Mouse (Mus musculus) midbrain, embryonic 16.5 days (tissue): ENCODE data around the gene Plekhh1. TPM values are rescaled to one million over a fixed set of nuclear protein-coding genes. Genes with fewer than 3 reads are reported as not detected.

Experiments used
- ATAC-seq: fragments of 200-750 bp; cut with Nextera tagmentation; 2 replicates; pipeline ENCODE4 v1.8.0; 2017; ENCODE audit warnings: moderate TSS enrichment
- H3K27ac ChIP-seq: fragments of 300-500 bp; sonication (generic); 2 replicates; pipeline ENCODE4 v1.5.1; 2014; ENCODE audit warnings: mild to moderate bottlenecking, low read length, mixed read lengths
- H3K27me3 ChIP-seq: fragments of 300-500 bp; sonication (generic); 2 replicates; pipeline ENCODE4 v1.6.1; 2014; ENCODE audit warnings: low read depth, low read length, mixed read lengths; ENCODE audit not compliant: control insufficient read depth, insufficient read depth
- H3K36me3 ChIP-seq: fragments of 300-500 bp; sonication (generic); 2 replicates; pipeline ENCODE4 v1.6.1; 2014; ENCODE audit warnings: mild to moderate bottlenecking, low read length, moderate library complexity, mixed read lengths; ENCODE audit not compliant: control insufficient read depth, insufficient read depth
- H3K4me1 ChIP-seq: fragments of 300-500 bp; sonication (generic); 2 replicates; pipeline ENCODE4 v1.6.1; 2014; ENCODE audit warnings: mild to moderate bottlenecking, low read length, mixed read lengths; ENCODE audit not compliant: control insufficient read depth, insufficient read depth
- H3K4me2 ChIP-seq: fragments of 300-500 bp; sonication (generic); 2 replicates; pipeline ENCODE4 v1.6.1; 2014; ENCODE audit warnings: mild to moderate bottlenecking, low read length, mixed read lengths
- H3K4me3 ChIP-seq: fragments of 300-500 bp; sonication (generic); 2 replicates; pipeline ENCODE4 v1.5.1; 2014; ENCODE audit warnings: low read depth, mild to moderate bottlenecking, low read length, moderate library complexity, mixed read lengths
- H3K9ac ChIP-seq: fragments of 300-500 bp; sonication (generic); 2 replicates; pipeline ENCODE4 v1.6.1; 2014; ENCODE audit warnings: low read depth, low read length, mixed read lengths
- H3K9me3 ChIP-seq: fragments of 300-500 bp; sonication (generic); replicated peaks from 2 replicates; pipeline ENCODE4 v1.6.1; 2014; ENCODE audit warnings: mild to moderate bottlenecking, low read length, mixed read lengths; ENCODE audit not compliant: control insufficient read depth, poor library complexity, severe bottlenecking
- WGBS: fragments of 180-500 bp; shearing (Covaris S2); extraction: QIAGEN DNeasy Blood & Tissue Kit; methylation state at CpG from one replicate; pipeline ENCODE4 v1.1.7; 2014; 5-methylcytosine and 5-hydroxymethylcytosine counted together
- polyA plus RNA-seq: library from polyadenylated mRNA; unstranded; fragments of >200 nt; fragmentation: Nextera tagmentation; extraction: Ambion mirVana; gene quantifications from 2 replicates; pipeline ENCODE4 v1.2.1, GENCODE M21; 2015

Plekhh1 gene
- polyA plus RNA-seq, 1 experiment from 2014 or later: 2.0 TPM

DNA sequence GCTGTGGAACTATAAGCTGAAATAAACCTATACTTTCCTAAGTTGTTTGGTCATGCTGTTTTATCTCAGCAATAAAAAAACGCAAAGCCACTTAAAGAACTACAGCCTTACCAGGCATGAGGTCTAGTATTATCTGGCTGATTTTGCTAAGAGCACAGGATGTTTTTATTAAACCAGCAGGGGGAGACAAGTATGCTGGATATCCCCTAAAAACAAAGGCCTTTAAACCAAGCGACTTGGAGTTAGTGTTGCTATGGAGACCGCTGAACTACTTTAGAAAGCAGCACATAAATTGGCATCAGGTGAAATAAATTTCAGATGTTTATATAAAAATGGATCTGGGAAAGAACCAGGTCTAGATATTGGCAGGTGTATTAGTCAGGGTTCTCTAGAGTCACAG, 93.9 kb downstream of the Plekhh1 start:
- Histone ChIP-seq H3K27ac (no peak overlapping the region), H3K27me3 (no peaks in the 10 kb centered on the region), H3K4me3 (no peak overlapping the region), H3K4me2 (no peak overlapping the region), H3K36me3 (no peaks in the 10 kb centered on the region), H3K9ac (no peak overlapping the region), H3K9me3 (no peaks in the 10 kb centered on the region), H3K4me1 (no peaks in the 10 kb centered on the region)
- WGBS: 31% methylated on average over 3 of the region's 3 CpGs
- ATAC-seq: peak; percentile 56

DNA sequence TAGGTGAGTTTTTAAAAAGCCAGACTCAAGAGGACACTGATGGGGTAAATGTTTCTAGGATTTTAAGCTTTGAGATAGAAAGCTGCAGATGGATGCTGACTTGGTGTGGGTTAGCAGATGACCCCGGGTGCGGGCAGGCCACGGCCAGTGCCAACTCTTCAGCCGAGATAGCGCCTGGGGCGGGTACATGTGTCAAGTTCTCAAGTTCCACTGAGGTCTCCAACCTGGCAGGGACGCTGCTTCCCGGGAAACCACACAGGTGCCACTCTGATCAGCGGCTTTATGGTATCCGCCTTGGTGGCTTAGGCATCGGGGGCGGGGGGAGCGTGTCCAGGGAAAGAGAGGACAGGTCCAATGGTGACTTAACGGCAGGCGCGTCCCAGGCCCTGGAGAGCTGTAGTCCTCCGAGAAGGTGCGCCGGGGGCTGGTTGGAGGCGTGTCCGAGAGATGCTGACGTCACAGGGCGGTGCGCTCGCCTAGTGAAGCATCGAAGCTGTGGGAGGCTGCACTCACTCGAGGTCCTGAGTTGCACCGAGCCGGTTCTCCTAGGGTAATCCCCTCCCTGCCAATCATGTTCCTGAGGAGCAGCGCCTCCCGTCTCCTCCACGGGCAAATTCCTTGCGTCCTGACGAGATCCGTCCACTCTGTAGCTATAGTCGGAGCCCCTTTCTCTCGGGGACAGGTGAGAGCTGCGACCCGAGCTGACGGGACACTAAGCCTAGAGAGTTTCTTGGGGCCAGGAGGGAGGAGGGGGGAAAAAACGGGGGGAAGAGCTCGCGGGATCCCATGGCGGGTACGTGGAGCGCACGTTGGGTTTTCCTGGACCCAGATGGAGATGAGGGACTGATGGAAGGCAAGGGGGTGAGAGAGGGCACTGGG, 101.6 kb downstream of the Plekhh1 start, which contains the start of gene Arg2:
Arg2 (plus strand) TSS at position 479 of the 879 bp plus-strand sequence.
- peaks cover 10% of the 10 kb centered on the region for H3K4me1 ChIP-seq
- ATAC-seq: peak; percentile 95
- H3K4me3 ChIP-seq: peak within 1 kb of the TSS; percentile 54
- no peak within 1 kb of the TSS for H3K27ac ChIP-seq
- H3K9ac ChIP-seq: peak within 1 kb of the TSS; percentile 59
- no peaks in the 10 kb centered on the region for H3K9me3 ChIP-seq
- peak within 1 kb of the TSS; percentile 79 for H3K4me2 ChIP-seq
- peaks cover 3% of the 10 kb centered on the region; the same call in 1 of the 2 replicates for H3K27me3 ChIP-seq
- under 1% methylated on average over 47 of the region's 47 CpGs for WGBS
- no peaks in the 10 kb centered on the region for H3K36me3 ChIP-seq

Other genes with a start within 250 kb of the Plekhh1 start
- 134 and 147 TPM in 2 replicates for gene Atp6v1d, start 167.5 kb upstream of the Plekhh1 start, polyA plus RNA-seq
- gene Eif2s1, start 167.3 kb upstream of the Plekhh1 start, polyA plus RNA-seq: 136 and 142 TPM in 2 replicates
- 2.5 and 3.8 TPM in 2 replicates for gene Plek2, start 122.2 kb upstream of the Plekhh1 start, polyA plus RNA-seq
- gene Tmem229b, start 21.5 kb upstream of the Plekhh1 start, polyA plus RNA-seq: 74.7 and 79.8 TPM in 2 replicates
- 19.6 and 21.6 TPM in 2 replicates for gene Pigh, start 60.5 kb downstream of the Plekhh1 start, polyA plus RNA-seq
- 27.4 and 28.4 TPM in 2 replicates for gene Arg2, start 101.6 kb downstream of the Plekhh1 start, polyA plus RNA-seq
- gene Vti1b, start 143.5 kb downstream of the Plekhh1 start, polyA plus RNA-seq: 228 and 245 TPM in 2 replicates
- 38.4 and 44.9 TPM in 2 replicates for gene Rdh11, start 163.1 kb downstream of the Plekhh1 start, polyA plus RNA-seq
- 1.1 and 1.2 TPM in 2 replicates for gene Rdh12, start 179.8 kb downstream of the Plekhh1 start, polyA plus RNA-seq